In genomic region chr1:189630026-189630425, GRCm38 (mm10) we compare ENCODE assay signal across 24 mouse cellular contexts. TPM values are rescaled to one million over a fixed set of nuclear protein-coding genes. Genes with fewer than 3 reads are reported as not detected.
DNase-seq lines count a peak whose midpoint lies in the region; ATAC-seq and TF ChIP-seq lines count a peak whose summit lies in the region.
"Had no signal": no experiment of that assay in that cellular context is flagged by ENCODE, and none has a peak within 500 bp of the region (broad histone marks: within the 10 kb centered on the region; RNA-seq: fewer than 3 reads in every experiment).

No protein-coding gene starts in this region.

- no peak overlapping the region for H3K27ac ChIP-seq in lung, postnatal 0 days (ENCODE audit: low read length)
- no peak overlapping the region for H3K27ac ChIP-seq in small intestine, adult 2 months (ENCODE audit: insufficient read depth, low read depth, low read length)
- H3K27ac ChIP-seq: embryonic facial prominence, embryonic 12.5 days; forebrain, embryonic 15.5 days; heart, embryonic 15.5 days; hindbrain, embryonic 10.5 days; hindbrain, embryonic 15.5 days had no signal

- no peak overlapping the region for H3K9ac ChIP-seq in lung, postnatal 0 days (replicated peaks; ENCODE audit: low read depth)
- H3K9ac ChIP-seq: embryonic facial prominence, embryonic 12.5 days; forebrain, embryonic 15.5 days; heart, embryonic 15.5 days; hindbrain, embryonic 15.5 days had no signal

- no peak for TF ChIP-seq EP300 in lung, postnatal 0 days (IDR thresholded peaks at IDR 0.05)

- no peak for ATAC-seq in cerebellum, adult (ENCODE audit: insufficient number of reproducible peaks, low FRiP score, low TSS enrichment)
- no peak for ATAC-seq in lung, postnatal 0 days
- ATAC-seq: activated CD4-positive, CD25-positive, alpha-beta regulatory T cell, adult 4 months; CD4-positive, CD25-positive, alpha-beta regulatory T cell, adult 4 months; forebrain, embryonic 15.5 days; inflammation-experienced regulatory T-cells, adult 6 months; intestine, postnatal 0 days had no signal

- 61% methylated on average over 6 of the region's 6 CpGs for WGBS in lung, postnatal 0 days
- 70% methylated on average over 6 of the region's 6 CpGs for WGBS in lung, adult 2 months
- 76% methylated on average over 6 of the region's 6 CpGs for WGBS in small intestine, adult 2 months

- H3K4me3 ChIP-seq in lung, postnatal 0 days (ENCODE audit: low read depth, low read length): no peak overlapping the region
- no peak overlapping the region for H3K4me3 ChIP-seq in lung, adult 2 months (replicated peaks; ENCODE audit: extremely low read depth, low read depth, low read length)
- no peak overlapping the region for H3K4me3 ChIP-seq in small intestine, adult 2 months (ENCODE audit: low read depth, low read length)
- H3K4me3 ChIP-seq: embryonic facial prominence, embryonic 12.5 days; forebrain, embryonic 15.5 days; heart, embryonic 15.5 days; hindbrain, embryonic 10.5 days; hindbrain, embryonic 15.5 days had no signal

- no peaks in the 10 kb centered on the region for H3K36me3 ChIP-seq in lung, postnatal 0 days (ENCODE audit: insufficient read depth, low read length)
- no peaks in the 10 kb centered on the region for H3K36me3 ChIP-seq in small intestine, adult 2 months (ENCODE audit: control insufficient read depth, insufficient read depth, low read length)
- H3K36me3 ChIP-seq: embryonic facial prominence, embryonic 12.5 days; forebrain, embryonic 15.5 days; heart, embryonic 15.5 days; hindbrain, embryonic 10.5 days; hindbrain, embryonic 15.5 days had no signal

- H3K9me3 ChIP-seq in lung, postnatal 0 days (ENCODE audit: low read length): no peaks in the 10 kb centered on the region
- H3K9me3 ChIP-seq: embryonic facial prominence, embryonic 12.5 days; forebrain, embryonic 15.5 days; heart, embryonic 15.5 days; hindbrain, embryonic 10.5 days; hindbrain, embryonic 15.5 days had no signal

- no peaks in the 10 kb centered on the region for H3K4me1 ChIP-seq in lung, postnatal 0 days (ENCODE audit: insufficient read depth, low read depth, low read length)
- H3K4me1 ChIP-seq in lung, adult 2 months (ENCODE audit: control insufficient read depth, insufficient read depth, low read length): no peaks in the 10 kb centered on the region
- no peaks in the 10 kb centered on the region for H3K4me1 ChIP-seq in small intestine, adult 2 months (ENCODE audit: control insufficient read depth, insufficient read depth, insufficient read length, low read length)
- H3K4me1 ChIP-seq: embryonic facial prominence, embryonic 12.5 days; heart, embryonic 15.5 days; hindbrain, embryonic 15.5 days had no signal

- 0 out of 2 replicates have a peak, but pooled peaks have one; percentile 4 for TF ChIP-seq CTCF in lung, postnatal 0 days (IDR thresholded peaks at IDR 0.05)
- TF ChIP-seq CTCF in lung, adult 2 months (IDR thresholded peaks at IDR 0.05; ENCODE audit: insufficient read depth, low read length): no peak
- peak; percentile 10; the same call in 1 of the 2 replicates for TF ChIP-seq CTCF in small intestine, adult 2 months (IDR thresholded peaks at IDR 0.05; ENCODE audit: extremely low read depth, insufficient read length, insufficient replicate concordance, low read depth, low read length)

- H3K27me3 ChIP-seq in lung, postnatal 0 days (replicated peaks; ENCODE audit: insufficient read depth, low read length): no peaks in the 10 kb centered on the region
- H3K27me3 ChIP-seq in small intestine, adult 2 months (ENCODE audit: control insufficient read depth, insufficient read depth, low read length): no peaks in the 10 kb centered on the region
- H3K27me3 ChIP-seq: embryonic facial prominence, embryonic 12.5 days; forebrain, embryonic 15.5 days; heart, embryonic 15.5 days; hindbrain, embryonic 15.5 days had no signal

- no peak for TF ChIP-seq POLR2A in lung, adult 2 months (IDR thresholded peaks at IDR 0.05; ENCODE audit: borderline replicate concordance, extremely low read depth, low read depth, low read length)
- no peak for TF ChIP-seq POLR2A in small intestine, adult 2 months (IDR thresholded peaks at IDR 0.05; ENCODE audit: low read depth, low read length)

- H3K4me2 ChIP-seq in lung, postnatal 0 days (replicated peaks; ENCODE audit: low read depth, low read length): no peak overlapping the region
- H3K4me2 ChIP-seq: embryonic facial prominence, embryonic 12.5 days; forebrain, embryonic 15.5 days; heart, embryonic 11.5 days; heart, embryonic 15.5 days; hindbrain, embryonic 15.5 days had no signal

- DNase-seq in cerebellum, adult 11-12 months: peak; percentile 6
- DNase-seq in cerebellum, postnatal 10 days: peak; percentile 73 to 89
- no peak for DNase-seq in cerebellum, postnatal 4 days (ENCODE audit: low spot score in 2 of 2)
- no peak for DNase-seq in lung, postnatal 0 days (ENCODE audit: low spot score)
- DNase-seq in lung, adult 2 months: no peak
- no peak for DNase-seq in layer of hippocampus, adult 18-20 months (ENCODE audit: low spot score in 2 of 2)
- DNase-seq: adrenal gland, adult 2 months; adrenal gland, postnatal 25 days; B cell, adult 2 months; gastrocnemius, postnatal 36 days; heart, adult 18-20 months; kidney, adult 8-10 months had no signal

RNA-seq across cellular contexts. Expression of gene Cenpf, which starts 57.9 kb away (rescaled TPM):
- 4.1 and 6.3 TPM in 2 replicates for polyA plus RNA-seq in lung, postnatal 0 days (2015; fragmentation: Nextera tagmentation; extraction: Ambion mirVana)
- 0.22 and 0.86 TPM in 2 replicates for polyA plus RNA-seq in lung, adult 2 months (2012; rRNA removed)
- polyA plus RNA-seq in small intestine, adult 2 months (2012; rRNA removed): 0.66 and 1.1 TPM in 2 replicates
- under 1 TPM; 0.15 to 0.40 TPM for total RNA-seq in layer of hippocampus, adult 18-20 months (2021)

Comparison
In these comparisons a context has a peak if more than half of its experiments do, and no peak if none do; other contexts are left out.
1. DNase-seq: peak in cerebellum, adult 11-12 months (single experiment) and cerebellum, postnatal 10 days (2 of 2); none in cerebellum, postnatal 4 days (0 of 2), lung, postnatal 0 days (single experiment), lung, adult 2 months (single experiment) and layer of hippocampus, adult 18-20 months (0 of 2).